Mouse (Mus musculus) liver, postnatal 0 days (tissue): Measurements from ENCODE around the gene Dok4. TPM values are rescaled to one million over a fixed set of nuclear protein-coding genes. Genes with fewer than 3 reads are reported as not detected.

Source experiments
- ATAC-seq: fragments of 200-750 bp; cut with Nextera tagmentation; 2 replicates; pipeline ENCODE4 v1.8.0; 2017; ENCODE audit warnings: mild to moderate bottlenecking, moderate library complexity
- DNase-seq: peaks from one replicate; pipeline ENCODE4 v3.0.0-alpha.2; 2016
- H3K27ac ChIP-seq: fragments of 300-500 bp; sonication (generic); 2 replicates; pipeline ENCODE4 v1.5.1; 2014; ENCODE audit warnings: antibody characterized with exemption, moderate library complexity, mild to moderate bottlenecking, low read depth
- H3K27me3 ChIP-seq: fragments of 300-500 bp; sonication (generic); 2 replicates; pipeline ENCODE4 v1.6.1; 2014; ENCODE audit warnings: low read length, control low read depth, mixed read lengths; ENCODE audit not compliant: insufficient read depth
- H3K36me3 ChIP-seq: fragments of 300-500 bp; sonication (generic); replicated peaks from 2 replicates; pipeline ENCODE4 v1.6.1; 2014; ENCODE audit warnings: mild to moderate bottlenecking, control low read depth, low read length, moderate library complexity, mixed read lengths; ENCODE audit not compliant: insufficient read depth
- H3K4me1 ChIP-seq: fragments of 300-500 bp; sonication (generic); 2 replicates; pipeline ENCODE4 v1.6.1; 2014; ENCODE audit warnings: antibody characterized with exemption, mild to moderate bottlenecking, control low read depth; ENCODE audit not compliant: insufficient read depth
- H3K4me2 ChIP-seq: fragments of 300-500 bp; sonication (generic); 2 replicates; pipeline ENCODE4 v1.6.1; 2014; ENCODE audit warnings: low read depth, mild to moderate bottlenecking, low read length, moderate library complexity, mixed read lengths
- H3K4me3 ChIP-seq: fragments of 300-500 bp; sonication (generic); 2 replicates; pipeline ENCODE4 v1.5.1; 2014; ENCODE audit warnings: low read depth, low read length
- H3K9ac ChIP-seq: fragments of 300-500 bp; sonication (generic); replicated peaks from 2 replicates; pipeline ENCODE4 v1.6.1; 2014; ENCODE audit warnings: mild to moderate bottlenecking, moderate library complexity
- H3K9me3 ChIP-seq: fragments of 300-500 bp; sonication (generic); 2 replicates; pipeline ENCODE4 v1.6.1; 2016; ENCODE audit warnings: mild to moderate bottlenecking, control low read depth, low read length, mixed read lengths
- CTCF ChIP-seq: sonication (generic); IDR thresholded peaks from 2 replicates; pipeline ENCODE4 v1.5.1; 2016; ENCODE audit warnings: antibody characterized with exemption, low read depth
- EP300 ChIP-seq: IDR thresholded peaks from 2 replicates; pipeline ENCODE4 v1.6.1; 2016; ENCODE audit warnings: antibody characterized with exemption, low read depth, mild to moderate bottlenecking
- WGBS: fragments of 180-500 bp; shearing (Covaris S2); extraction: QIAGEN DNeasy Blood & Tissue Kit; methylation state at CpG from one replicate; pipeline ENCODE4 v1.1.7; 2014; ENCODE audit not compliant: insufficient replicate concordance; 5-methylcytosine and 5-hydroxymethylcytosine counted together
- polyA plus RNA-seq: library from polyadenylated mRNA; unstranded; fragments of >200 nt; fragmentation: Nextera tagmentation; extraction: Ambion mirVana; gene quantifications from 2 replicates; pipeline ENCODE4 v1.2.1, GENCODE M21; 2015

The Dok4 gene
- polyA plus RNA-seq, 1 experiment from 2014 or later = 3.5 TPM

- H3K4me1 ChIP-seq = no peaks in the 10 kb centered on the region
Observed at GRCm38 (mm10) chr8:94828284-94828683, 47.8 kb downstream of the Dok4 start.

GRCm38 (mm10) chr8:94826210-94826609 is 49.9 kb downstream of the Dok4 start:
- Histone ChIP-seq H3K4me3 (no peak overlapping the region), H3K9ac (no peak overlapping the region), H3K27ac (no peak overlapping the region), H3K9me3 (no peaks in the 10 kb centered on the region), H3K4me1 (no peaks in the 10 kb centered on the region), H3K4me2 (no peak overlapping the region), H3K27me3 (no peaks in the 10 kb centered on the region), H3K36me3 (peaks cover 76% of the 10 kb centered on the region)
- no peak for TF ChIP-seq CTCF
- no peak for TF ChIP-seq EP300
- ATAC-seq (no peak), DNase-seq (no peak)
- 92% methylated on average over 5 of the region's 5 CpGs for WGBS

More at GRCm38 (mm10) chr8:94828284-94828683, 47.8 kb downstream of the Dok4 start:
- Histone ChIP-seq H3K4me3 (no peak overlapping the region), H3K9ac (no peak overlapping the region), H3K36me3 (peaks cover 73% of the 10 kb centered on the region), H3K27me3 (no peaks in the 10 kb centered on the region), H3K9me3 (no peaks in the 10 kb centered on the region), H3K4me2 (no peak overlapping the region), H3K27ac (no peak overlapping the region)
- DNase-seq (no peak), ATAC-seq (no peak)
- TF ChIP-seq CTCF = no peak
- TF ChIP-seq EP300 = no peak
- 83% methylated on average over 6 of the region's 6 CpGs for WGBS

- Histone ChIP-seq H3K4me2 (no peak overlapping the region), H3K9me3 (no peaks in the 10 kb centered on the region), H3K27ac (no peak overlapping the region), H3K4me3 (no peak overlapping the region), H3K9ac (no peak overlapping the region), H3K27me3 (no peaks in the 10 kb centered on the region), H3K36me3 (peaks cover 71% of the 10 kb centered on the region), H3K4me1 (0 out of 2 replicates have a peak, but pooled peaks cover under 1% of the 10 kb centered on the region)
- ATAC-seq (no peak), DNase-seq (no peak)
- 82% methylated on average over 6 of the region's 6 CpGs for WGBS
- no peak for TF ChIP-seq EP300
- no peak for TF ChIP-seq CTCF
Observed at GRCm38 (mm10) chr8:94825170-94825569, 51.0 kb downstream of the Dok4 start.

GRCm38 (mm10) chr8:94822637-94823560 is 53.2 kb downstream of the Dok4 start:
- no peak overlapping the region for H3K4me2 ChIP-seq
- ATAC-seq = peak; percentile 69
- no peak overlapping the region for H3K4me3 ChIP-seq
- peaks cover 58% of the 10 kb centered on the region for H3K36me3 ChIP-seq
- TF ChIP-seq CTCF (peak; percentile 89), EP300 (no peak)
- 85% methylated on average over 23 of the region's 23 CpGs for WGBS
- H3K4me1 ChIP-seq = 0 out of 2 replicates have a peak, but pooled peaks cover 5% of the 10 kb centered on the region
- peak; percentile 76 for DNase-seq
- no peak overlapping the region for H3K9ac ChIP-seq
- H3K27me3 ChIP-seq = no peaks in the 10 kb centered on the region
- no peak overlapping the region for H3K27ac ChIP-seq
- H3K9me3 ChIP-seq = no peaks in the 10 kb centered on the region

- TF ChIP-seq EP300 (no peak), CTCF (no peak)
- Histone ChIP-seq H3K36me3 (peaks cover 47% of the 10 kb centered on the region), H3K4me2 (no peak overlapping the region), H3K9ac (no peak overlapping the region), H3K27me3 (no peaks in the 10 kb centered on the region), H3K4me1 (0 out of 2 replicates have a peak, but pooled peaks cover 5% of the 10 kb centered on the region), H3K4me3 (no peak overlapping the region), H3K9me3 (no peaks in the 10 kb centered on the region), H3K27ac (no peak overlapping the region)
- 86% methylated on average over 2 of the region's 2 CpGs for WGBS
- no peak for ATAC-seq
- no peak for DNase-seq
Observed at GRCm38 (mm10) chr8:94821381-94821780, 54.7 kb downstream of the Dok4 start.

GRCm38 (mm10) chr8:94820553-94820952 is 55.6 kb downstream of the Dok4 start:
- no peak for TF ChIP-seq EP300
- no peak for TF ChIP-seq CTCF
- WGBS = 85% methylated on average over 7 of the region's 7 CpGs

More at GRCm38 (mm10) chr8:94820553-94820952, 55.6 kb downstream of the Dok4 start:
- H3K9ac ChIP-seq = no peak overlapping the region
- no peak overlapping the region for H3K4me3 ChIP-seq
- DNase-seq (no peak), ATAC-seq (no peak)
- H3K4me2 ChIP-seq = no peak overlapping the region
- H3K36me3 ChIP-seq = peaks cover 39% of the 10 kb centered on the region
- H3K9me3 ChIP-seq = no peaks in the 10 kb centered on the region
- H3K4me1 ChIP-seq = 0 out of 2 replicates have a peak, but pooled peaks cover 5% of the 10 kb centered on the region
- H3K27me3 ChIP-seq = no peaks in the 10 kb centered on the region
- H3K27ac ChIP-seq = no peak overlapping the region
